Mouse (Mus musculus) layer of hippocampus, adult 2 months (tissue): ENCODE measurements at regions not wholly inside any gene's neighbourhood (a gene's known extent, or its start where the extent isn't known, plus 50 kb on each side); places are given as distances from the start of the nearest gene placed in this dataset.
A peak's percentile ranks its signal among the peaks of the same experiment; 100 is the strongest.

Source experiments
- DNase-seq, 2 experiments: peaks; one replicate each; pipeline ENCODE4 v3.0.0; 2022; ENCODE audit warnings: low spot score in 2 of 2
- H3K27ac ChIP-seq: fragments of 200-600 bp; 2 replicates; pipeline ENCODE4 v1.8.1; 2022
- H3K4me3 ChIP-seq: fragments of 200-600 bp; 2 replicates; pipeline ENCODE4 v1.8.1; 2022; ENCODE audit warnings: mild to moderate bottlenecking
- CTCF ChIP-seq: fragments of 200-600 bp; conservative IDR thresholded peaks from 2 replicates; pipeline ENCODE4 v1.8.1; 2022; ENCODE audit warnings: antibody characterized with exemption, mild to moderate bottlenecking, moderate library complexity

- Histone ChIP-seq H3K4me3 (no peak overlapping the region), H3K27ac (no peak overlapping the region)
- TF ChIP-seq CTCF: no peak
- DNase-seq: no peak
Measured at GRCm38 (mm10) chr10:68901168-68901567, 177.7 kb downstream of the Tmem26 start.

- Histone ChIP-seq H3K4me3 (no peak overlapping the region), H3K27ac (no peak overlapping the region)
- TF ChIP-seq CTCF: peak; percentile 94
- DNase-seq: peak; percentile 48 to 68
Measured at GRCm38 (mm10) chr10:68902670-68903069, 179.2 kb downstream of the Tmem26 start.

- no peak for DNase-seq
- no peak overlapping the region for H3K27ac ChIP-seq
- no peak for TF ChIP-seq CTCF
- no peak overlapping the region for H3K4me3 ChIP-seq
Measured at GRCm38 (mm10) chr10:68904337-68904736, 180.9 kb downstream of the Tmem26 start.

- DNase-seq: peak; percentile 60 to 84
- H3K4me3 ChIP-seq: no peak overlapping the region
- TF ChIP-seq CTCF: peak; percentile 79
- no peak overlapping the region for H3K27ac ChIP-seq
Measured at GRCm38 (mm10) chr10:68908236-68908635, 184.8 kb downstream of the Tmem26 start.

- TF ChIP-seq CTCF: no peak
- peak overlapping the region; percentile 37 for H3K4me3 ChIP-seq
- H3K27ac ChIP-seq: peak overlapping the region; percentile 39; the same call in 1 of the 2 replicates
- DNase-seq: no peak
Measured at GRCm38 (mm10) chr10:68909018-68909417, 185.6 kb downstream of the Tmem26 start.

GRCm38 (mm10) chr10:68916147-68916546 is 192.7 kb downstream of the Tmem26 start:
- no peak overlapping the region for H3K27ac ChIP-seq
- no peak overlapping the region for H3K4me3 ChIP-seq
- no peak for TF ChIP-seq CTCF
- DNase-seq: no peak

- DNase-seq: no peak
- Histone ChIP-seq H3K27ac (no peak overlapping the region), H3K4me3 (no peak overlapping the region)
- TF ChIP-seq CTCF: no peak
Measured at GRCm38 (mm10) chr10:68935843-68936242, 212.4 kb downstream of the Tmem26 start.

GRCm38 (mm10) chr10:68943239-68943638 is 208.0 kb upstream of the Rhobtb1 start:
- H3K4me3 ChIP-seq: no peak overlapping the region
- H3K27ac ChIP-seq: no peak overlapping the region
- DNase-seq: no peak
- TF ChIP-seq CTCF: no peak

- no peak overlapping the region for H3K4me3 ChIP-seq
- no peak for TF ChIP-seq CTCF
- H3K27ac ChIP-seq: no peak overlapping the region
- no peak for DNase-seq
Measured at GRCm38 (mm10) chr10:68956539-68956938, 194.7 kb upstream of the Rhobtb1 start.

- no peak overlapping the region for H3K4me3 ChIP-seq
- no peak for DNase-seq
- TF ChIP-seq CTCF: no peak
- H3K27ac ChIP-seq: no peak overlapping the region
Measured at GRCm38 (mm10) chr10:68961376-68961775, 189.9 kb upstream of the Rhobtb1 start.

- no peak for TF ChIP-seq CTCF
- H3K4me3 ChIP-seq: no peak overlapping the region
- DNase-seq: no peak
- no peak overlapping the region for H3K27ac ChIP-seq
Measured at GRCm38 (mm10) chr10:68963090-68963489, 188.1 kb upstream of the Rhobtb1 start.

GRCm38 (mm10) chr10:68965271-68965670 is 186.0 kb upstream of the Rhobtb1 start:
- Histone ChIP-seq H3K4me3 (no peak overlapping the region), H3K27ac (no peak overlapping the region)
- TF ChIP-seq CTCF: no peak

GRCm38 (mm10) chr10:68967976-68968968 is 183.0 kb upstream of the Rhobtb1 start:
- no peak for DNase-seq
- H3K27ac ChIP-seq: no peak overlapping the region
- TF ChIP-seq CTCF: no peak
- no peak overlapping the region for H3K4me3 ChIP-seq

More at GRCm38 (mm10) chr10:68965271-68965670, 186.0 kb upstream of the Rhobtb1 start:
- no peak for DNase-seq

GRCm38 (mm10) chr10:68970521-68970920 is 180.7 kb upstream of the Rhobtb1 start:
- no peak overlapping the region for H3K4me3 ChIP-seq
- H3K27ac ChIP-seq: no peak overlapping the region
- TF ChIP-seq CTCF: no peak
- DNase-seq: no peak
